In the genomic region with DNA sequence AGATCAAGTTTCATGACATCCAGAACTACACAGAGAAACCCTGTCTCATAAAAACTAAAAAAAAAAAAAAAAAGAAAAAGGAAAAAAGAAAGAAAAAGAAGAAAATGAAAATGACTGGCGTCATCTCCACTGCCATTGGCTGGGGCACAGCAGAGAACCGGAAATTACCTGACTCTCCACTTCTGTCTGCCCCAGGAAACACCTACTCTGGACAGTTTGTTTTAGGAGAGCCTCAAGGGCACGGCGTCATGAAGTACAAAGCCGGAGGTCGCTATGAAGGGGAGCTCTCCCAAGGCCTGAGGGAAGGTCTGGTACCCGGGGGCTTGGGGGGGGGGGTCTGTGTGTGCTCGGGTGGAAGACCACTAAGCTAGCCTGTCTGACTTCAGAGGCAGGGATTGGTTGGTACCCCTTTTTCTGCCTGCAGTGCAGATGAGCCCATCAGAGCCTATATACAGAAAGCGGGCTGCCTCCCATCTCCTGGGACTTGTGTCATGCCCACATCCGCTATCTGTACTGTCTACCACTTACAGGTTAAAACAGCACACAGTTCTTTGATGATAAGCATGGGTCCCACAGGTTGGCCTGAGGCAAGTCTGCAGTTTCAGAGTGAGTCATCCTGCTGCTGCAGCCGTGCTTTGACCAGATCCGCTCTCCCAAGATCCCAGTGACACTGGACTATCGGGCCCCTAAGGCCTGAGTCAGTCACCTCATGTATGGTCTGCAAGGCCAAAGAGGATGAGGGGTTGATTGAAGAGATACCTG, we compare ENCODE assay signal across 16 mouse cellular contexts. TPM values are rescaled to one million over a fixed set of nuclear protein-coding genes. Genes with fewer than 3 reads are reported as not detected.
"Had no signal": no experiment of that assay in that cellular context is flagged by ENCODE, and none has a peak within 500 bp of the region (broad histone marks: within the 10 kb centered on the region; RNA-seq: fewer than 3 reads in every experiment).

No protein-coding gene starts in this region.

- H3K4me2 ChIP-seq: kidney, embryonic 15.5 days; liver, embryonic 11.5 days; liver, embryonic 15.5 days; neural tube, embryonic 13.5 days had no signal

- H3K9ac ChIP-seq: kidney, embryonic 15.5 days; liver, embryonic 15.5 days; neural tube, embryonic 13.5 days had no signal

- ATAC-seq: lung, postnatal 0 days; midbrain, embryonic 16.5 days had no signal

- H3K27ac ChIP-seq: kidney, embryonic 15.5 days; left cerebral cortex, adult 2 months; limb, embryonic 10.5 days; liver, embryonic 15.5 days; midbrain, embryonic 10.5 days; neural tube, embryonic 13.5 days had no signal

- H3K27me3 ChIP-seq: kidney, embryonic 15.5 days; liver, embryonic 15.5 days; neural tube, embryonic 13.5 days had no signal

- H3K36me3 ChIP-seq: liver, embryonic 15.5 days; neural tube, embryonic 13.5 days had no signal

- H3K4me3 ChIP-seq: kidney, embryonic 15.5 days; left cerebral cortex, adult 2 months; limb, embryonic 10.5 days; liver, embryonic 15.5 days; midbrain, embryonic 10.5 days; neural tube, embryonic 13.5 days had no signal

- DNase-seq: kidney, postnatal 14 days; lung, adult 2 months; lung, postnatal 4 days; retina, postnatal 1 day; right cerebral cortex, postnatal 4 days; spleen, adult 18-20 months; thymus, postnatal 4 days had no signal

- H3K9me3 ChIP-seq: kidney, embryonic 15.5 days; limb, embryonic 10.5 days; liver, embryonic 15.5 days; midbrain, embryonic 10.5 days; neural tube, embryonic 13.5 days had no signal

RNA-seq across cellular contexts. Expression of a gene that starts 34.3 kb away (rescaled TPM):
- polyA plus RNA-seq: liver, embryonic 15.5 days had no signal
